Mouse (Mus musculus) adrenal gland, postnatal 14 days (tissue): ENCODE measurements around the gene Cnppd1. TPM values are rescaled to one million over a fixed set of nuclear protein-coding genes. Genes with fewer than 3 reads are reported as not detected.

Experiments
- DNase-seq: peaks from one replicate; pipeline ENCODE4 v3.0.0; 2021; ENCODE audit warnings: mixed read lengths
- total RNA-seq: library from RNA; stranded (reverse); gene quantifications from 2 replicates; pipeline ENCODE4 v1.2.3, GENCODE M21; 2021

The Cnppd1 gene
- total RNA-seq, 1 experiment from 2014 or later: 35.0 TPM

DNA sequence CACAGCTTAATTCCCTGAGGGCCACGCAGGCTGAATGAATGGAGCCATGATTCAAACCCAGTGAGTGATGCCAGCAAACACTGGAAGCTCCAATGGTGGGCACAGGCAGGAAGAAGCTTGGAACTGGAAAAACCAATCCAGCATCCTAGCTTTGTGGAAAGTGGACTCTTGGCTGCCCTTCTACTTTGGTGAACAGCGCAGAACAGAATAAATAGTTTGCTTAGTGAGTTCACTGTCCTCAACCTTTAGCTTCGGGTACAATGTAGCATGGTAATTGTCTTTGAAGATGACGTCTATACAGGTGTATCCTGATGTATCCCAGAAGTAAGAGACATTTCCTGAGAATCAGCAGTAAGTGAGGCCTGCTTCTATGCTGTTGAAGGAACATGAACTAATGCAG is 6.2 kb upstream of the Cnppd1 start:
- DNase-seq: no peak

DNA sequence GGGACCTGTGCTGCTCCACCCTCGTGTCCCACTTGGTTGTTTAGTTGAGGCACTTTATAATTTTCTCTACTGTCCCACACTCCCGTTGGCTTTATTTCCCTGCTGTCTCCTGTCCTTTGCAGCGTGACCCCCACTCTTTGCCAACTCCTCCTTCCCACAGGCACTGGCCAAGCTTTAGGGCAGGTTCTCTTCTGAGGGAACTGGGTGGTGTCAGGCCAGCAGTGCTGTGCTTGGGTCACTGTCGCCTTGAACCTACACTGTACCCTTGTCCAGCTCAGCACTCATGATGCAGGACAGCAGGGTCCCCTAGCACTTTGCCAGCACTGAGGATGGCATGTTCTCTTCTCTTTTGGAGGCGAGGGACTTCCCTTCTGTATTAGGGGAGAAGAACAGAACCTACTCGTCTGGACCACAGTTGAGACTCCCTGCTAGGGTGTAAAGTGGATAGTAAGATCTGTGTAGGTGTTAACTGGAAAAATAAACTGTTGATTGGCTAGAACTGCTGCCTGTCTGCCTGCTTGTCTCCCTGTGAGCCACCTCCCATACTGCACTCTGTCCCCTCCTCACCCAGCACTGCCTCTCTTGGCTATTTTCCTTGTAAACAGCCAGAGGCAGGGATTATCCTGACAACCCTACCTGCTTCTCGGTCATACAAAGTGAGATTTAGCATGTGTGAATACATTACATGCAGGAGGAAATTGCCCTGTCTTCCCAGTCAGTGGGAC is 5.1 kb upstream of the Cnppd1 start:
- DNase-seq: no peak

DNA sequence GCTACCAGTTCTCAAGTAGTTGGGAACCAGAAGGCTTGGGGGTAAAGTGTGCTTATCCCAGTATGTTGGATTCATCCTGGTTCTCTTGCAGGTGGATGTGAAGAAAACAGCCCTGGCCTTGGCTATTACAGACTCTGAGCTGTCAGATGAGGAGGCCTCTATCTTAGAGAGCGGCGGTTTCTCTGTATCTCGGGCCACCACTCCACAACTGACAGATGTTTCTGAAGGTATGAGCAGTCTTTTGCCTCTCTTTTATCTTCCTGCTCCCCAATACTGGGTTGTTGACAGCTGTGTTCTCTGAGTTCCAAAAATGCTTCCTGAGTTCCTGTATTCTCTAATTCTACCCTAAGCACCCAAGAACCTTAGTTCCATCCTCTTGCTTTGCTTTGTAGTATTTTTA is 3.1 kb upstream of the Cnppd1 start:
- DNase-seq: no peak

DNA sequence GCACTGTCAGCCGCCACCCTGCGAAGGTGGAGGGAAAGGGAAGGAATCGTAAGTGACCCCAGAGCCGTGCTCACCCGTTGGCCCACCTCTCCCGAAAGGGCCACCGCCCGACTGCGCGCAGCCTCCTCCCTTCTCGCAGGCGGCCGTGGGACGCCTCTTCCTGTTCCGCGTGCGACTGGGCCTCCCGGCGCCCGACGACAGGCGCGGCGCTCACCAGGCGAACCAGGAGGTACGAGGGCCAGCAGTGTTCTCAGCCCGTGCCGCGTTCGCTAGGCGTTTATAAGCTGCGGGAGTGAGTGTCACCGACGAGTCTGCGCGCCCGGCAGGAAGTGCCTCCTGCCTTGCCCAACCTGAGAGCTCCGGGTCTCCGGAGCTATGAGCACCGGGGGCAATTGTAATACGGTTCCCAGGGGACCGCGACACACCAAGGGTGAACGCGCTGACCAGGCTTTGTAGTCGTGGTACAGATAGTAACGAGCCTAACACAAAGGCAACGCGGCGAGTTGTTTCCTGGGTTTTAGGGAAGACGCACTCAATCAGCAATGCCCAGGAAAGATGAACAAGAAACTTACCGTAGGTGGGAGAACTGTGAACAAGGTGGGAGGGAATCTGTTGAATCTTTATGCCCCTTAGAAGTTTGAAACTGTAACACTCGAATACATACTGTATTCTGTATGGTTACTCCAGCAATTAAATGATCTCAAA is 873 bp downstream of the Cnppd1 start:
- DNase-seq: peak; percentile 83

DNA sequence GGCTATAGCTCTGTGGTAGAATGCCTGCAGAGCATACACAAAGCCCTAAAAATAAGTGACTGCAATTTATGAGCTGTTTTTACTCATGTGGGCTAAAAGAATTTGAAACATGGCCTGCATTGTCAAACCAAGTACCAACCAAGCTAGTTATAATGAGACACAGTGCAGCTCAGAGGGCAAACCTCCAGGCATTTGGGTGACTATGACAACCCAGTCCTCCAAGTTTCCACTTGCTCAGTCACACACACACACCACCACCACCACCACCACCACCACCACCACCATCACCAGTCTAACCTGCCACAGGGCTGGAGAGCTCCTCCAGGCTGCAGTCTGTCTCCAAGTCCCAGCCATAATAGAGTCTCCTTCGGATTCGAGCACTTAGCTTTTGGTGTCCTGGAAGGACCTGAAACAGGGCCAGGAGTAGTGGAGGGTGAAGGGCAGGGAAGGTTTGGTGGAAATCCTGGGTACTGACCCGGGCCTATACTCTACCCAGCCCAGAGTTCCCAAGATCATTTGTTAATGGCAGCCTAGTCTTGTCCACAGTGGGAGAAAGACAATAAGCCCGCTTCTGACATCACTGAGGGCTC is 1.8 kb downstream of the Cnppd1 start:
- DNase-seq: peak; percentile 36

DNA sequence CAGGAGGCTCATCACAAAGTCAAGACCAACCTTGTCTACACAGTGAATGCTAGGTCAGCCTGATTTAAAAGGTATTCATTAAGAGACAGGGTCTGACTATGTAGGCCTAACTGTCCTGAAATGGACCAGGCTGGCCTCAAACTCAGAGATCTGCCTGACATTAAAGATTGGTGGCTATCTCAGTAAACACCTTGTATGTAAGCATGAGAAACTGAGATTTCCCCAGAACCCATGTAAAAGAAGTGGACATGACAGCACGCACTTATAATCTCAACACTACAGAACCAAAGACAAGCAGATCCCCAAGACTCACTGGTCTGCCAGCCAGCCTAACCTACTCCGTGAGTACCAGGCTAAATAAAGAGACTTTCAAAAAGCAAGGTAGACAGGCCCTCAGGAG is 4.1 kb downstream of the Cnppd1 start:
- no peak for DNase-seq

DNA sequence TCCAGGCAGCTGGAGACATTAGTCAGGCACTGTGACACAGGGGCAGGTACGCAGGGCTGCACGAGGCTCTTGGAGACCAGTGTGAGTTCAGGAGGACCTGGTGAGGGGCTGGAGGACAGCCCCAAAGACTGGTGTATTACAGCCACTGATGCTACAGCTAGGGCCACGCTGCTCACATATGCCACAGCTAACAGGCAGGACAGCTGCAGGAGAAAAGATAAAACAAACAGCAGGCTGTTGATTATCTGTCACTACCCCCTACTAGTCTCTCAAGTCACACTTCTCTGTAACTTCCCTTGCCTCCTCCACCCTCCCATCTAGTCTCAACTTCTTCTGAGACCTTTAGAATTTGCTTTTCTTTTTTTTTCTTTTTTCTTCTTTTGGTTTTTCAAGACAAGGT is 5.8 kb downstream of the Cnppd1 start:
- no peak for DNase-seq

DNA sequence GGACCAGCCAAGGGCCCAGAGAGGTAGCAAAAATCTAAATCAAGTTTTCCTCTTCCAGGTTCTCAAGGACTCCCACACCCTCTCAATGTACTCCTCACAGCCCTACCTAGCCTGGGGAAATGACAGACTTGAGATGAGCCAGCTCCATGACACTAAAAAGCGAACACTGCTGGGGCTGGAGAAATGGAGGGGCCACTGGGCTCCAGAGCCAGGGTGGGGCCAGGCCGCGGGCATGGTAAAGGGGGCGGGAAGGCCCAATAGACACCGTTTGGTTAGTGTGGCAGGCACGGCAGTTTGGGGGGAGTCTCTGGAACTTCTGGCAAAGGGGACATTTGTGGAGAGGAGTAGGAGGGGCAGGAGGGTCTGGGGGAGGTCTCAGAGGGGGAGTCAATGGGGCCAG is 6.2 kb downstream of the Cnppd1 start:
- DNase-seq: no peak

DNA sequence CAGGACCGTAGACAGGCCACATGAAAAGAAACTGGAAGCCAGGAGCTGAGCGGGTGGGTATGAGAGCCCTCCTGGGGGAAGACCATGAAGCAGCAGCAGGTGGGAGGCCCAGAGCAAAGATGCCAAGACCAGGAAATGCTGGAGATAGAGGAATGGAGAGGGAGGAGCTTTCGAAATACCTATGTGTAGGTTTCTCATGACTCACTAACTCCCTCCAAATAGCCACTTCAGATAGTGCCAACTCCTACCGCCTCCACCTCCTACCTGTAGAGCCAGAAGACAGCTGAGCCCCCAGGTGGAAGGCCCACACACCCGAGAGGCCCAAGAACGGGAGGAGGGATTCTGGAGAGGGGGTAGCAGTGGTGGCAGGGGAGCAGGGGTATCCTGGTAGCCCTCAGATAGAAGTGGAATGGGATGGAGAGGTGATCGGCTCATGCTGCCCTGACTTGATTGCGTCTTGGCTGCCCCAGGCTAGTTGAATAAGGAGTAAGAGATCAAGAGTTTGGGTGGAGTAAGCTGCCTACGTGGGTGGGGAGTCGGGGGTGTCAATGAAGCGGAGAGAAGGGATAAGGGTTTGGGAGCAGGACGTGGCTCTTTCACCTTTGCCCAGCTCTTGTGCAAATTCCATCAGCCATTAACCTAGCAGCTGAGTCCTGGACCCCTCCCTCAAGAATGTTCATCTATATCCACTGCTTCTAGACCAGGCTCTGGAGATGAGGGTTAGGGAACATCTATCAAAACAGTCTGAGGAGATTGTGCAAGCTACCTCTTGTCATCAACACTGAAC is 8.9 kb downstream of the Cnppd1 start, which contains the start of gene Slc23a3:
Gene Slc23a3 (minus strand): TSS at position 470 of the 787 bp plus-strand sequence.
- DNase-seq: no peak

DNA sequence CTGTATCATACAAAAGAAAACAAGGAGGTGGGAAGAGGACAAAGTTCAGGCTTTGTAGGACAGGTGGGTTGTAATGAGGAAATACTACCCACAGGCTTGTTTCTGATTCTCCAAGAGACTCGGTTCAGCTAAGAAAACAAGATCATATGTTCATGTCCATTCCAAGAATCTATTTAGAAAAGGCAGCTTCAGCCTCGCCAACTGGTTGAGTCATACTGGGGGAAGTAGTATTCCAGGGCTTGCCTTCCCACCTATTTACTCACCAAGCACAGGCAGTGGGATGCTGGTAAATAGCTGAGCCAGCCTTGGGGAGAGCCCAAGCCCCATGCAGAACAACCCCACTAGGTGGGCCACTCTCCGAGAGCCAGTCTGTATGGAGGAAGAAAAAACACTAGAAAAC is 13.9 kb downstream of the Cnppd1 start:
- DNase-seq: no peak

DNA sequence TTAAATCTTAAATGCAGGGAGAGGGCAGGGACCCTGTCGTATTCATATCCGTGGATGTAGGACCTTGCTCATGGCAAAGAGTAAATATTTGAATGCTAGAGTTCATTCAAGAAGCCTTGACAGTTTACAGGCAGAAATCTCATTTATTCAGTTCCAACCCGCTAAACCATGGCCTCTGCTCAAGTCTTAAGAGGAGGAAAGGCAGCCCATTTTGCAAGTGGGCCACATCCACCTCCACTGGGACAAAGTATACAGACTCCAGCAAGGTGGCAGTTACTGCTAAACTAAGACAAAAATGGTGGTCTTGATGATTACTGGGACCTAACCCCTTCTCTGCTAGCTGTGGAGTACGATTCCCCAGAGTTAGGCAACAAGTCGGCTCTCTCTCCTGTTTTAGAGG is 17.1 kb downstream of the Cnppd1 start:
- DNase-seq: no peak

DNA sequence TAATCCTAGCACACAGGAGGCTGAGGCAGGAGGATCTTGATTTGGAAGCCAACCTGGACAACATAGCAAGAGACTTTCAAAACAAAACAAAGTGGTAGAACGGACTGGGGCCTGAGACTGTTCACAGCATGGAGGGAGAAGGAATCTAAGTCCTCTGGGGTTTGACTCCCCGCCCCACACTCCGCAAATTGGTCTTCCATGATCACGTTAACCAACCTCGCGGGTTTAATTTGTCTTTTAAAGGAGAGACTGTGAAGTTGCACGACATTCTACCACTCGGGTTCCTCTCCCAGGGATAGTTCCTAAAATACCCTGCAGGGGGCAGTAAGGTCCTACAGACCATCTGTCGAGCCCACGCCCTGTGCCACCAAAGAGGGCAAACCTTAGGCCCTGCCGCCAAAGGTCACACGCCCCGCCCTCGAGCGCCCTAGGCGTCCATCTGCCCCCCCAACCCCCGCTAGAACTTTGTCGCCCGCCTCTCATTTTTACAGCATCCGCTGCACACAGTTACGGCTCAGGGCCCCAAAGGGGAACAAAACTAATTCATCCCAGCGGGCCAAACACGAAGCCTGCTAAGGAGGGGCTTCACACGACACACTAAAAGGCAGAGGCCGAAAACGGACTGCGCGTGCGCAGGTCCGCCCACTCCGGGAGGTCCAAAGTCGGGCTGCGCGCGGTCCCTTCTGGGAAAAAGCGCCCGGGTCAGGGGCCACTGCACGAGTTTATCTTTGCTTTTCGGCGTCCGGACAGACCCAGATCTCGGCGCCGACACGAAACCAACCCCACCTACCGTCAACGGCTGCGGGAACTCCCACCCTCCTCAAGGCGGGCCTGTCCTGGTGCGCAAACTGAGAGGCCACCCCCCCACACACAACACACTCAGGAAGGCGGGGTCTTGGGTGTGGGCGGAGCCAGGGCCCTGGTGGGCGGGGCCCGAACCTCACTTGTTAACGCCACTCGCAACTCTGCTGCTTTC is 17.9 kb downstream of the Cnppd1 start, which contains the start of gene Nhej1:
Gene Nhej1 (minus strand): TSS at position 855 of the 976 bp plus-strand sequence.
- DNase-seq: peak; percentile 96

DNA sequence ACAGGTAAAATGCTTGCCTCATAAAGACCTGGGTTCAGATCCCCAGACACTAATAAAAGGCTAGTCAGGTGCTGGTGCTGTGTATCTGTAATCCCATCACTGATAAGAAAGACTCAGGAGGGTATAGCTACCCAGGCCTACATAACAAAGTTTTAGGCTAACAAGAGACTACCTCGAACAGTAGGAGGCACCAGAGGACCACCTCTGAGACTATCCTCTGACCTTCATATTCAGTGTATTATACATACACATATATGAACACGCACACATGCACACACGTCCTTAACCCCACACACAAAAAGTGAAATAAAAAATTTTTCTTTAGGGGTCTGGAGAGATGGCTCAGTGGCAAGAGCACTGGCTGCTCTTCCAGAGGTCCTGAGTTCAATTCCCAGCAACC is 20.3 kb downstream of the Cnppd1 start:
- DNase-seq: no peak

Other genes starting within 250 kb of the Cnppd1 start
- gene Cryba2, start 249.6 kb downstream of the Cnppd1 start, total RNA-seq: 0.44 and 1.2 TPM in 2 replicates
- not detected in 2 replicates for gene Cfap65, start 207.1 kb downstream of the Cnppd1 start, total RNA-seq
- 0.22 TPM in 1 of 2 replicates, not detected in the other for gene Ihh, start 191.0 kb downstream of the Cnppd1 start, total RNA-seq
- gene Nhej1, start 17.5 kb downstream of the Cnppd1 start, total RNA-seq: 4.3 and 5.9 TPM in 2 replicates
- gene Slc23a3, start 8.8 kb downstream of the Cnppd1 start, total RNA-seq: 0.71 TPM in 1 of 2 replicates, not detected in the other
- 74.1 and 78.4 TPM in 2 replicates for gene Retreg2, start 67 bp upstream of the Cnppd1 start, total RNA-seq
- gene Zfand2b, start 25.9 kb upstream of the Cnppd1 start, total RNA-seq: 26.3 and 33.5 TPM in 2 replicates
- gene Abcb6, start 37.7 kb upstream of the Cnppd1 start, total RNA-seq: 37.0 and 44.5 TPM in 2 replicates
- 14.4 and 19.8 TPM in 2 replicates for gene Ankzf1, start 49.4 kb upstream of the Cnppd1 start, total RNA-seq
- gene Atg9a, start 49.5 kb upstream of the Cnppd1 start, total RNA-seq: 36.0 and 36.4 TPM in 2 replicates
- gene Glb1l, start 68.1 kb upstream of the Cnppd1 start, total RNA-seq: 18.0 and 24.7 TPM in 2 replicates
- 95.6 and 104 TPM in 2 replicates for gene Stk16, start 68.1 kb upstream of the Cnppd1 start, total RNA-seq
- 42.9 and 53.1 TPM in 2 replicates for gene Tuba4a, start 77.2 kb upstream of the Cnppd1 start, total RNA-seq
- not detected in 2 replicates for gene A630095N17Rik, start 89.4 kb upstream of the Cnppd1 start, total RNA-seq
- gene Dnajb2, start 93.7 kb upstream of the Cnppd1 start, total RNA-seq: 49.3 and 66.8 TPM in 2 replicates
- 46.5 and 57.2 TPM in 2 replicates for gene Ptprn, start 121.8 kb upstream of the Cnppd1 start, total RNA-seq
- 119 and 126 TPM in 2 replicates for gene Resp18, start 135.7 kb upstream of the Cnppd1 start, total RNA-seq
- 92.5 and 101 TPM in 2 replicates for gene Dnpep, start 175.3 kb upstream of the Cnppd1 start, total RNA-seq
- gene Des, start 217.6 kb upstream of the Cnppd1 start, total RNA-seq: 19.8 and 26.9 TPM in 2 replicates
- gene Speg, start 232.6 kb upstream of the Cnppd1 start, total RNA-seq: 11.0 and 18.3 TPM in 2 replicates